Mouse (Mus musculus) limb, embryonic 10.5 days (tissue): Measurements from ENCODE around the gene Cep78. TPM values are rescaled to one million over a fixed set of nuclear protein-coding genes. Genes with fewer than 3 reads are reported as not detected.

Experiments
- DNase-seq: peaks from one replicate; pipeline ENCODE4 v3.0.0-alpha.2; 2017; ENCODE audit warnings: low spot score
- H3K27ac ChIP-seq: fragments of 300-500 bp; sonication (generic); 2 replicates; pipeline ENCODE4 v1.5.1; 2016; ENCODE audit warnings: mild to moderate bottlenecking
- H3K27me3 ChIP-seq: fragments of 300-500 bp; sonication (generic); 2 replicates; pipeline ENCODE4 v1.6.1; 2016; ENCODE audit warnings: low read depth, mild to moderate bottlenecking; ENCODE audit not compliant: poor library complexity, severe bottlenecking
- H3K36me3 ChIP-seq: fragments of 300-500 bp; sonication (generic); 2 replicates; pipeline ENCODE4 v1.6.1; 2016; ENCODE audit warnings: mild to moderate bottlenecking, moderate library complexity
- H3K4me1 ChIP-seq: fragments of 300-500 bp; sonication (generic); 2 replicates; pipeline ENCODE4 v1.6.1; 2016
- H3K4me3 ChIP-seq: fragments of 300-500 bp; sonication (generic); 2 replicates; pipeline ENCODE4 v1.5.1; 2016; ENCODE audit warnings: mild to moderate bottlenecking, moderate library complexity
- H3K9me3 ChIP-seq: fragments of 300-500 bp; sonication (generic); replicated peaks from 2 replicates; pipeline ENCODE4 v1.6.1; 2016; ENCODE audit warnings: mild to moderate bottlenecking
- WGBS: fragments of 180-500 bp; shearing (Covaris S2); methylation state at CpG from one replicate; pipeline ENCODE4 v1.1.7; 2016; 5-methylcytosine and 5-hydroxymethylcytosine counted together
- polyA plus RNA-seq: library from polyadenylated mRNA; unstranded; fragments of >200 nt; fragmentation: Nextera tagmentation; extraction: Ambion mirVana; gene quantifications from 2 replicates; pipeline ENCODE4 v1.2.1, GENCODE M21; 2016

The Cep78 gene
- polyA plus RNA-seq, 1 experiment from 2014 or later = 62.1 TPM

DNA sequence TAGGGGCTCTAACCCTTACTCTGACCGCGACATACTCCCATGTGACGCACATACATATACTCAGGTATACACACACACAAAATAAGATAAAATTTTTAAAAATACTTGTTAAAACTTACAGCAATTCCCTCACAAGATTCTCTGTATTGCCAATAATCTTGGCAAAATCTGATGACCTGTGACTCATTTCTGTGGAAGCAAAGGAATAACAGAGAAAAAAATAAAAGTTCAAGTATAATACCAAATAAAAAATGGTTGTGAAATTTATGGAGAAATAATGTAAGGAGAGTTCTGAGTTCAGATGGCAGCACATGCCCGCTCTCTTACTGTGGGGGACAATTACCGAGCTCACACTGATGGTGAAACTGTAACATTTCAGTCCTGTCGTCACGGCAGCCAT lies 65.5 kb downstream of the Cep78 start:
- no peaks in the 10 kb centered on the region for H3K27me3 ChIP-seq
- WGBS = 97% methylated on average over 7 of the region's 7 CpGs
- H3K4me3 ChIP-seq = no peak overlapping the region
- no peak overlapping the region for H3K27ac ChIP-seq
- DNase-seq = no peak
- peaks cover 54% of the 10 kb centered on the region for H3K36me3 ChIP-seq
- peaks cover 13% of the 10 kb centered on the region for H3K4me1 ChIP-seq
- H3K9me3 ChIP-seq = no peaks in the 10 kb centered on the region

DNA sequence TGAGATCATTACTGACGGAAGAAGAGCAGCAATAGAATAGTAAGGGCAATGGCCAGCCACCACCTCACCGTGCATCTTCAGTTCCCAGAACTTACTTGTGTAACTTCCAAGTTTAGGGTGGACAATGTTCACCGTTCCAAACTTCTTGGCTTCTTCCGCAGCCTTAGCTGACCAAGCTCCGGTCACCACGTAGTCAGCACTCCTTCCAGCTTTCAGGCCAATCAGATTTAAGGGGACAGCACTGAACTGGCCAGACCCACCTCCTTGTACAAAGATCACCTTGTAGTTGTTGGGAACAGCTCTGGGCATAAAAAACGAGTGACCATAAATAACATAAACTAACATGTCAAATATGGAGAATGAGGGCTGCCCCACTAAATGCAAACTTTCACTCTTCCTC lies 66.7 kb downstream of the Cep78 start:
- peaks cover under 1% of the 10 kb centered on the region for H3K4me1 ChIP-seq
- H3K36me3 ChIP-seq = peaks cover 66% of the 10 kb centered on the region
- no peak overlapping the region for H3K27ac ChIP-seq
- H3K27me3 ChIP-seq = no peaks in the 10 kb centered on the region
- 94% methylated on average over 7 of the region's 7 CpGs for WGBS
- H3K9me3 ChIP-seq = no peaks in the 10 kb centered on the region
- DNase-seq = no peak
- no peak overlapping the region for H3K4me3 ChIP-seq

DNA sequence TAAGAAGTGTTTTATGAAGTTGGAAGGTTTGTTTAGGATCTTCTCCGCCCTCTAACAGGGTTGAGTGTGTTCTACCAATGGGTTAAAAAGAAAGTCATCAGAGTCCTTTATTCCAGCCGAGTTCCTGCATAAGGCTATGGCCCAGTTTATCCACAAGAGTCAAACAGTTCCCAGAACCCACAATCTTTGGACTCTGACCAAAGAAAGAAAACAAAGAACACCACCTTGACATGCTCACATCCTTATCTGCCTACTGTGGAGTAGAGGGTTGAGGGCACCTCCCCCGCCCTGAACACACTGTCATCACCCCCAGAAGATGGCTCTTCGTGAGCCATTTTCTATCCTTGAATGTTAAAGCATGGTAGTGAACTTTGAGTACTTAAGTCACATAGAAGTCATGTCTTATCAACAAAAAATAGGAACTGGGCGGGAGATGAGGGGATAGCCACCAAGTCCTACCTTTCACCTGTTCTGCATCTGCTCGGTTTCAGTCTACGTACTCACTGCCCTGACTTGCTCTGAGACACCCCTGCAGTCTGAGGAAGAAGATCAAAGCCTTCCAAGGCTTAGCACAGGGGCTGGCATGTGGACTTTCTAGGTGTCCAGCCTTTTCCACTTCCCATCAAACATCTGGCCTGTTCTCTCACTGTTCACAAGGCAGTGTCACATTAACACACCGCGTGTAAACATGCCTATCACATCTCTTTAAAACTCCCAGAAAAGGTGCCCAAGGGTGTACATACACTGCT lies 71.4 kb downstream of the Cep78 start:
- no peak for DNase-seq
- peaks cover 92% of the 10 kb centered on the region for H3K36me3 ChIP-seq
- no peak overlapping the region for H3K4me3 ChIP-seq
- no peaks in the 10 kb centered on the region for H3K27me3 ChIP-seq
- no peaks in the 10 kb centered on the region for H3K9me3 ChIP-seq
- no peak overlapping the region for H3K27ac ChIP-seq
- no peaks in the 10 kb centered on the region for H3K4me1 ChIP-seq
- WGBS = 97% methylated on average over 9 of the region's 9 CpGs

DNA sequence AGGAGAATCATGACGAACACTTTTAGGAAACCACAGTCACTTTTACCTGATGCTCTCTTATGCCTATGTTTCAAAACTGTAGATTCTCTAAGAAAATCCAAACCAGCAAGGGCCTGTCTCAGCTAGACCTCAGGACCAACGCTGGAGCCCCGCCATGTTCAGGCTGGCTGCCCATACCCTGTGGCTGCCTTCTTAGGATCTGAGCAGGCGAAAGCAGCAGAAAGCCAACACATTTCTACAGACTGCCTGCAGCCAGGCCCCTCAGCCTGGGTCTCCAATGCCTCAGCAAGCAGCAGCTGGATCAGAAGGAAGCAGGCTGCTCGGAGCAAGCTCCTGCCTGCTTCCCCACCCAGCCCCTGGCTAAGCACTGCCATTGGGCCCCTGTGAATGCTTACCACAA lies 73.3 kb downstream of the Cep78 start:
- Histone ChIP-seq H3K9me3 (no peaks in the 10 kb centered on the region), H3K4me3 (no peak overlapping the region), H3K27ac (no peak overlapping the region), H3K4me1 (no peaks in the 10 kb centered on the region), H3K36me3 (peaks cover 92% of the 10 kb centered on the region), H3K27me3 (no peaks in the 10 kb centered on the region)
- 96% methylated on average over 5 of the region's 5 CpGs for WGBS
- DNase-seq = no peak

DNA sequence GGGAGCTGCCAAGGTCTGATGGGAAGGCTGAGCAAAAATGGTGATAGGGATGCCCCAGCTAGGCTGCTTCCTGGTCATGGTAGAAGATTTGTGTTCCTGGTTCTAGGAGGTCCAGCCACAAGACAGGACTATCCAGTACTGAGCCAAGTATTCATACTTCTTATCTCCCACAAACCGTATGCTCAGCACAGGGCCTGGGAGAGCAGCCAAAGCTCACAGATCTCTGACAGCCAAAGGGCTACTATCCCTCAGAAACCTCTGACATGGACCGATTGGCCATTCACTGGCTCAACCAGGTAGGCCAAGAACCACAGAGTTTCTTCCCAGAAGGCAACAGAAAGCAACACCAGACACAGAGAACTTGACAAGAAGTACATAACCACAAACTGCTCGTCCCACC lies 73.8 kb downstream of the Cep78 start:
- peaks cover 93% of the 10 kb centered on the region for H3K36me3 ChIP-seq
- no peak for DNase-seq
- H3K4me1 ChIP-seq = no peaks in the 10 kb centered on the region
- no peaks in the 10 kb centered on the region for H3K9me3 ChIP-seq
- H3K27ac ChIP-seq = no peak overlapping the region
- no peak overlapping the region for H3K4me3 ChIP-seq
- WGBS = 93% methylated on average over 3 of the region's 3 CpGs
- no peaks in the 10 kb centered on the region for H3K27me3 ChIP-seq

DNA sequence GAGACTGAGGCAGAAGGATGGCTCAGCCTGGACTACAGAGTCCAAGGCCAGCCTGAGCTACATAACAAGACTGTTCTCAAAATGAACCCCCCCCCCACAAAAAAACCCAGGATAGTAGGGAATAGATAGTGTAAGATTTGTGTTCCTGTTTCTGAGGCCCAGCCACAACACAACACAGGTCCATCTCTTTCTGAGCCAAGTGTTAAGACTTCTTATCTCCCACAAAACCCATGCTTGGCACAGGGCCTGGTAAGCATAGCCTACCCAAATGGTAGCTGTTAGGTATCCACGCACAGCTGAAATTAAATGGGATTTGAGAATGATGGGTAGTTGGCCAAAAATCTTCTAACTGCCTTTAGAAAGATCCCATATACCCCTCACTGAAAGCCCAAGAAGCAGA lies 74.3 kb downstream of the Cep78 start:
- Histone ChIP-seq H3K27ac (no peak overlapping the region), H3K36me3 (peaks cover 97% of the 10 kb centered on the region), H3K4me1 (no peaks in the 10 kb centered on the region), H3K4me3 (no peak overlapping the region), H3K9me3 (no peaks in the 10 kb centered on the region), H3K27me3 (no peaks in the 10 kb centered on the region)
- WGBS = 95% methylated on average over 1 of the region's 1 CpGs
- no peak for DNase-seq

DNA sequence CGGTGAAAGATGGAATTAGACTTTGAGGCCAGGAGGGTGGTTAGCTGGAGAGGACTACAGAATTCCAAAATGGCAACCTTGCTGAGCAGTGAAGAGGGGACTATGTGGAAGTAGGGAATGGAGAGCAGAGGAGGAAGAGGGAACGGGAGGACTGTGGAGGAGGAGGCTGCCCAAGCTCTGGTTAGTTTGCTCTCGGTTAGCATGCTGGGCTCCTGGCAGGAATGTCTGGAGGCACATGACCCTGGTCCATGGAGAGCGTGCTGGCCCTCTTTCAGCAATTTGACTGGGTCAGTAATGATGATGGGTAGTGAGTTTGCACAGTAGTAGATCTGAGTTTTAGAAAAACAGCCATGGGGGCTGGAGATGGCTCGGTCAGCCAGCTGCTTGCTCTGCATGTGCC lies 76.8 kb downstream of the Cep78 start:
- H3K9me3 ChIP-seq = no peaks in the 10 kb centered on the region
- WGBS = 91% methylated on average over 5 of the region's 5 CpGs
- peaks cover 88% of the 10 kb centered on the region for H3K36me3 ChIP-seq

More for the DNA sequence above, 76.8 kb downstream of the Cep78 start:
- Histone ChIP-seq H3K4me1 (peaks cover 9% of the 10 kb centered on the region), H3K27me3 (no peaks in the 10 kb centered on the region), H3K4me3 (no peak overlapping the region), H3K27ac (no peak overlapping the region)
- no peak for DNase-seq

Other genes with a start within 250 kb of the Cep78 start
- 93.3 and 127 TPM in 2 replicates for gene Psat1, start 37.7 kb downstream of the Cep78 start, polyA plus RNA-seq
- 16.8 and 19.6 TPM in 2 replicates for gene Gnaq, start 147.8 kb upstream of the Cep78 start, polyA plus RNA-seq